Mouse (Mus musculus) left cerebral cortex, adult 2 months (tissue): ENCODE results near the gene Gpr108. TPM values are rescaled to one million over a fixed set of nuclear protein-coding genes. Genes with fewer than 3 reads are reported as not detected.

Experiments used
- DNase-seq, 2 experiments: peaks; one replicate each; pipeline ENCODE4 v3.0.0; 2021 to 2022; ENCODE audit warnings: low spot score in 2 of 2, mixed read lengths in 1 of 2; ENCODE audit errors: extremely low spot score in 1 of 2
- H3K27ac ChIP-seq: fragments of 200-600 bp; 2 replicates; pipeline ENCODE4 v1.8.1; 2022
- H3K4me3 ChIP-seq: fragments of 200-600 bp; 2 replicates; pipeline ENCODE4 v1.8.1; 2022
- CTCF ChIP-seq: fragments of 200-600 bp; IDR thresholded peaks from 2 replicates; pipeline ENCODE4 v1.8.1; 2022; ENCODE audit warnings: antibody characterized with exemption, mild to moderate bottlenecking, moderate library complexity
- intact Hi-C: fragments of 180-260 bp; cut with DNase I; formaldehyde crosslinking; loops from one replicate; pipeline ENCODE4 v1.15.1; 2025
- total RNA-seq, 2 experiments: library from RNA; stranded (reverse); gene quantifications; 2 replicates each; pipeline ENCODE4 v1.2.3; 2021

Gene Gpr108
- total RNA-seq, 2 experiments from 2014 or later = 24.4 to 24.7 TPM

- intact Hi-C loops = no loop called here
- peak overlapping the region; percentile 58 for H3K4me3 ChIP-seq
- H3K27ac ChIP-seq = peak overlapping the region; percentile 21
- DNase-seq = peak in 1 of 2 experiments; percentile 30
- no peak for TF ChIP-seq CTCF
These were observed 2.4 kb upstream of the Gpr108 start for GRCm38 (mm10) chr17:57250461-57251160.

GRCm38 (mm10) chr17:57249186-57250181, 1.2 kb upstream of the Gpr108 start, which contains the start of gene Trip10:
TSS of gene Trip10 (plus strand) at chr17:57249455.
- peak; percentile 84 to 86 for DNase-seq
- TF ChIP-seq CTCF = peak; percentile 10
- intact Hi-C loops = loop anchor here (10.0 kb wide), 1 partner anchor 255 kb away; the partner anchor contains the start of genes Alkbh7 and Clpp

GRCm38 (mm10) chr17:57248771-57249170, 525 bp upstream of the Gpr108 start:
- intact Hi-C loops = loop anchor here (1.0 to 10.0 kb wide), 3 partner anchors 27 to 254 kb away; partner anchors contain the start of genes Alkbh7 and Clpp
- TF ChIP-seq CTCF = no peak
- Histone ChIP-seq H3K27ac (peak overlapping the region; percentile 78), H3K4me3 (peak overlapping the region; percentile 58)
- no peak for DNase-seq

More at GRCm38 (mm10) chr17:57249186-57250181, 1.2 kb upstream of the Gpr108 start, which contains the start of gene Trip10:
- peak within 1 kb of the TSS; percentile 58 for H3K4me3 ChIP-seq
- peak within 1 kb of the TSS; percentile 78 for H3K27ac ChIP-seq

GRCm38 (mm10) chr17:57247393-57248200, 649 bp downstream of the Gpr108 start:
- Histone ChIP-seq H3K4me3 (peak overlapping the region; percentile 62), H3K27ac (peak overlapping the region; percentile 96)
- peak; percentile 87 to 92 for DNase-seq
- intact Hi-C loops = loop anchor here (1.0 to 10.0 kb wide), 4 partner anchors 28 to 253 kb away; partner anchors contain the start of genes Alkbh7 and Clpp
- no peak; the same call in 1 of the 2 replicates for TF ChIP-seq CTCF

- H3K27ac ChIP-seq = peak overlapping the region; percentile 96
- H3K4me3 ChIP-seq = peak overlapping the region; percentile 62
- no peak for DNase-seq
- intact Hi-C loops = loop anchor here (2.0 to 10.0 kb wide), 2 partner anchors 186 to 252 kb away; partner anchors contain the start of genes Alkbh7 and Clpp
- no peak; the same call in 1 of the 2 replicates for TF ChIP-seq CTCF
These were observed 1.4 kb downstream of the Gpr108 start for GRCm38 (mm10) chr17:57246663-57247392.

- intact Hi-C loops = loop anchor here (10.0 kb wide), 1 partner anchor 251 kb away; the partner anchor contains the start of genes Alkbh7 and Clpp
- no peak for TF ChIP-seq CTCF
- no peak for DNase-seq
- Histone ChIP-seq H3K27ac (no peak overlapping the region), H3K4me3 (no peak overlapping the region)
These were observed 2.8 kb downstream of the Gpr108 start for GRCm38 (mm10) chr17:57245311-57245929.

- TF ChIP-seq CTCF = no peak
- Histone ChIP-seq H3K27ac (no peak overlapping the region), H3K4me3 (no peak overlapping the region)
- intact Hi-C loops = loop anchor here (10.0 kb wide), 1 partner anchor 249 kb away; the partner anchor contains the start of genes Alkbh7 and Clpp
- no peak for DNase-seq
These were observed 4.4 kb downstream of the Gpr108 start for GRCm38 (mm10) chr17:57243650-57244370.

GRCm38 (mm10) chr17:57237181-57237580, 11.1 kb downstream of the Gpr108 start:
- Histone ChIP-seq H3K27ac (no peak overlapping the region), H3K4me3 (no peak overlapping the region)
- TF ChIP-seq CTCF = no peak
- no peak for DNase-seq
- intact Hi-C loops = no loop called here

- Histone ChIP-seq H3K4me3 (no peak overlapping the region), H3K27ac (no peak overlapping the region)
- no peak for TF ChIP-seq CTCF
- intact Hi-C loops = no loop called here
- no peak for DNase-seq
These were observed 12.4 kb downstream of the Gpr108 start for GRCm38 (mm10) chr17:57235803-57236202.
